Mouse (Mus musculus) G1E (cell line): Measurements from ENCODE around the gene Gm17428. TPM values are rescaled to one million over a fixed set of nuclear protein-coding genes. Genes with fewer than 3 reads are reported as not detected.
"Not testable (repeated sequence)": the region's sequence is repeated elsewhere in the genome, so short reads cannot be mapped to it uniquely, and the experiment has no call there.

Experiments used
- ATAC-seq: 2 replicates; pipeline ENCODE4 v1.8.0; 2016; ENCODE audit warnings: mild to moderate bottlenecking; ENCODE audit not compliant: insufficient number of reproducible peaks, poor library complexity, low FRiP score, severe bottlenecking; ENCODE audit errors: extremely low read depth
- DNase-seq: peaks from one replicate; pipeline ENCODE4 v3.0.0; 2012; ENCODE audit warnings: low spot score
- H3K27me3 ChIP-seq: 2 replicates; pipeline ENCODE4 v1.6.1; 2012; ENCODE audit warnings: mild to moderate bottlenecking, low read length, inconsistent platforms; ENCODE audit not compliant: insufficient read depth
- H3K36me3 ChIP-seq: replicated peaks from 2 replicates; pipeline ENCODE3; 2012; ENCODE audit warnings: mild to moderate bottlenecking, inconsistent platforms
- H3K4me1 ChIP-seq: 2 replicates; pipeline ENCODE4 v1.6.1; 2012; ENCODE audit warnings: low read depth, low read length, inconsistent platforms, mixed read lengths; ENCODE audit not compliant: insufficient read depth
- H3K4me3 ChIP-seq: 2 replicates; pipeline ENCODE4 v1.5.1; 2012; ENCODE audit warnings: low read depth, mild to moderate bottlenecking, inconsistent platforms, low read length, moderate library complexity, mixed read lengths
- H3K9me3 ChIP-seq: replicated peaks from 2 replicates; pipeline ENCODE4 v1.6.1; 2012; ENCODE audit warnings: inconsistent platforms
- CTCF ChIP-seq: IDR thresholded peaks from 2 replicates; pipeline ENCODE4 v1.5.1; 2012; ENCODE audit warnings: low read depth, low read length, inconsistent platforms, mixed read lengths
- GATA1 ChIP-seq: IDR thresholded peaks from 2 replicates; pipeline ENCODE4 v1.6.1; 2012; ENCODE audit warnings: borderline replicate concordance, low read length, inconsistent platforms, mixed read lengths
- GATA2 ChIP-seq: IDR thresholded peaks from 2 replicates; pipeline ENCODE4 v1.6.1; 2012; ENCODE audit warnings: low read depth, low read length, inconsistent platforms, borderline replicate concordance
- POLR2AphosphoS5 ChIP-seq: IDR thresholded peaks from 2 replicates; pipeline ENCODE4 v1.6.1; 2012; ENCODE audit warnings: low read depth, low read length, inconsistent platforms; ENCODE audit not compliant: insufficient replicate concordance
- TAL1 ChIP-seq: conservative IDR thresholded peaks from 2 replicates; pipeline ENCODE4 v1.6.1; 2012; ENCODE audit warnings: low read depth, low read length, inconsistent platforms, mixed read lengths
- polyA plus RNA-seq: library from polyadenylated mRNA; stranded (reverse); fragments of >175 nt; gene quantifications from 2 replicates; pipeline ENCODE4 v1.2.3, GENCODE M21; 2012
- total RNA-seq, 2 experiments: library from RNA; stranded (forward) in 1 of 2; stranded (reverse) in 1 of 2; fragments of 200-1000 nt in 1 of 2; fragments of >200 nt in 1 of 2; fragmentation: Nextera tagmentation in 1 of 2; gene quantifications; 2 replicates each; pipeline ENCODE4 v1.2.3; 2014 to 2017

The Gm17428 gene
- total and polyA plus RNA-seq, 3 experiments, result not detected

- TF ChIP-seq CTCF (no peak), GATA2 (no peak), GATA1 (no peak), POLR2AphosphoS5 (no peak), TAL1 (no peak)
- Histone ChIP-seq H3K36me3 (no peaks in the 10 kb centered on the region), H3K4me1 (no peaks in the 10 kb centered on the region), H3K4me3 (no peak overlapping the region), H3K9me3 (no peaks in the 10 kb centered on the region), H3K27me3 (peaks cover 20% of the 10 kb centered on the region)
- no peak for ATAC-seq
- no peak for DNase-seq
Measured at GRCm38 (mm10) chr14:54958503-54958902, 18.2 kb upstream of the Gm17428 start.

GRCm38 (mm10) chr14:54959197-54959596, 17.5 kb upstream of the Gm17428 start:
- Histone ChIP-seq H3K9me3 (no peaks in the 10 kb centered on the region), H3K36me3 (no peaks in the 10 kb centered on the region), H3K4me3 (no peak overlapping the region), H3K4me1 (no peaks in the 10 kb centered on the region), H3K27me3 (peaks cover 25% of the 10 kb centered on the region)
- TF ChIP-seq TAL1 (no peak), POLR2AphosphoS5 (no peak), CTCF (no peak), GATA2 (no peak), GATA1 (no peak)
- DNase-seq, result no peak
- ATAC-seq, result no peak

GRCm38 (mm10) chr14:54959853-54960613, 16.7 kb upstream of the Gm17428 start:
- H3K4me3 ChIP-seq, H3K9me3 ChIP-seq, H3K4me1 ChIP-seq, H3K36me3 ChIP-seq, ATAC-seq, DNase-seq: not testable (repeated sequence)
- H3K27me3 ChIP-seq, result peaks cover 25% of the 10 kb centered on the region

GRCm38 (mm10) chr14:54960769-54961168, 16.0 kb upstream of the Gm17428 start:
- no peak for DNase-seq
- Histone ChIP-seq H3K9me3 (no peaks in the 10 kb centered on the region), H3K4me3 (no peak overlapping the region), H3K4me1 (no peaks in the 10 kb centered on the region), H3K36me3 (no peaks in the 10 kb centered on the region), H3K27me3 (peaks cover 25% of the 10 kb centered on the region)
- no peak for TF ChIP-seq POLR2AphosphoS5
- no peak for TF ChIP-seq GATA1
- no peak for TF ChIP-seq GATA2
- TF ChIP-seq CTCF, result no peak
- TF ChIP-seq TAL1, result no peak
- no peak for ATAC-seq

- ATAC-seq, result no peak
- no peak overlapping the region for H3K4me3 ChIP-seq
- peaks cover 27% of the 10 kb centered on the region for H3K27me3 ChIP-seq
- no peaks in the 10 kb centered on the region for H3K4me1 ChIP-seq
- TF ChIP-seq POLR2AphosphoS5, result no peak
- no peak for TF ChIP-seq TAL1
- TF ChIP-seq CTCF, result no peak
- TF ChIP-seq GATA2, result no peak
- TF ChIP-seq GATA1, result no peak
- no peaks in the 10 kb centered on the region for H3K36me3 ChIP-seq
- no peak for DNase-seq
- H3K9me3 ChIP-seq, result no peaks in the 10 kb centered on the region
Measured at GRCm38 (mm10) chr14:54961487-54961886, 15.2 kb upstream of the Gm17428 start.

- H3K27me3 ChIP-seq, result peaks cover 27% of the 10 kb centered on the region
- H3K36me3 ChIP-seq, result no peaks in the 10 kb centered on the region
- no peaks in the 10 kb centered on the region for H3K4me1 ChIP-seq
- H3K9me3 ChIP-seq, result no peaks in the 10 kb centered on the region
- ATAC-seq, result no peak
- no peak for TF ChIP-seq CTCF
- TF ChIP-seq TAL1, result no peak
- TF ChIP-seq GATA2, result no peak
- TF ChIP-seq POLR2AphosphoS5, result no peak
- no peak for TF ChIP-seq GATA1
- DNase-seq, result no peak
- no peak overlapping the region for H3K4me3 ChIP-seq
Measured at GRCm38 (mm10) chr14:54962714-54963113, 14.0 kb upstream of the Gm17428 start.

GRCm38 (mm10) chr14:54963727-54964126, 13.0 kb upstream of the Gm17428 start:
- Histone ChIP-seq H3K36me3 (no peaks in the 10 kb centered on the region), H3K9me3 (no peaks in the 10 kb centered on the region), H3K27me3 (peaks cover 25% of the 10 kb centered on the region), H3K4me3 (no peak overlapping the region), H3K4me1 (no peaks in the 10 kb centered on the region)
- no peak for DNase-seq
- TF ChIP-seq TAL1 (no peak), CTCF (no peak), GATA2 (no peak), GATA1 (no peak), POLR2AphosphoS5 (no peak)
- ATAC-seq, result no peak
